Mouse (Mus musculus) heart, postnatal 0 days (tissue): ENCODE measurements around the gene Hoxb9. TPM values are rescaled to one million over a fixed set of nuclear protein-coding genes. Genes with fewer than 3 reads are reported as not detected.

Source experiments
- ATAC-seq: fragments of 200-750 bp; cut with Nextera tagmentation; 2 replicates; pipeline ENCODE4 v1.8.0; 2017; ENCODE audit warnings: low read depth, moderate number of reproducible peaks, moderate library complexity; ENCODE audit not compliant: insufficient read depth
- DNase-seq: peaks from one replicate; pipeline ENCODE4 v3.0.0-alpha.2; 2016; ENCODE audit warnings: low spot score
- H3K27ac ChIP-seq: fragments of 300-500 bp; sonication (generic); 2 replicates; pipeline ENCODE4 v1.5.1; 2014; ENCODE audit warnings: low read depth, mild to moderate bottlenecking
- H3K27me3 ChIP-seq: fragments of 300-500 bp; sonication (generic); 2 replicates; pipeline ENCODE4 v1.6.1; 2014; ENCODE audit warnings: low read length, mixed read lengths; ENCODE audit not compliant: control insufficient read depth, insufficient read depth
- H3K36me3 ChIP-seq: fragments of 300-500 bp; sonication (generic); replicated peaks from 2 replicates; pipeline ENCODE4 v1.6.1; 2014; ENCODE audit warnings: low read length, mixed read lengths; ENCODE audit not compliant: control insufficient read depth, insufficient read depth
- H3K4me1 ChIP-seq: fragments of 300-500 bp; sonication (generic); 2 replicates; pipeline ENCODE4 v1.6.1; 2014; ENCODE audit warnings: antibody characterized with exemption; ENCODE audit not compliant: control insufficient read depth, insufficient read depth
- H3K4me2 ChIP-seq: fragments of 300-500 bp; sonication (generic); 2 replicates; pipeline ENCODE4 v1.6.1; 2014; ENCODE audit warnings: low read depth, mild to moderate bottlenecking, low read length, moderate library complexity
- H3K4me3 ChIP-seq: fragments of 300-500 bp; sonication (generic); 2 replicates; pipeline ENCODE4 v1.5.1; 2014; ENCODE audit warnings: low read depth, low read length
- H3K9ac ChIP-seq: fragments of 300-500 bp; sonication (generic); replicated peaks from 2 replicates; pipeline ENCODE4 v1.6.1; 2014; ENCODE audit warnings: low read depth, low read length, mixed read lengths
- H3K9me3 ChIP-seq: fragments of 300-500 bp; sonication (generic); replicated peaks from 2 replicates; pipeline ENCODE4 v1.6.1; 2016; ENCODE audit warnings: low read length; ENCODE audit not compliant: control insufficient read depth
- CTCF ChIP-seq: IDR thresholded peaks from 2 replicates; pipeline ENCODE4 v1.5.1; 2016; ENCODE audit warnings: antibody characterized with exemption, control low read depth, low read depth
- EP300 ChIP-seq: IDR thresholded peaks from 2 replicates; pipeline ENCODE4 v1.6.1; 2016; ENCODE audit warnings: antibody characterized with exemption, low read depth
- WGBS: fragments of 180-500 bp; shearing (Covaris S2); extraction: QIAGEN DNeasy Blood & Tissue Kit; methylation state at CpG from one replicate; pipeline ENCODE4 v1.1.7; 2014; 5-methylcytosine and 5-hydroxymethylcytosine counted together
- polyA plus RNA-seq: library from polyadenylated mRNA; unstranded; fragments of >200 nt; fragmentation: Nextera tagmentation; extraction: Ambion mirVana; gene quantifications from 2 replicates; pipeline ENCODE4 v1.2.1, GENCODE M21; 2015
- total RNA-seq: library from RNA; depleted of rRNA; stranded (reverse); fragments of >200 nt; gene quantifications from 2 replicates; pipeline ENCODE4 v1.2.3, GENCODE M21; 2014; ENCODE audit warnings: low replicate concordance

The Hoxb9 gene
- total and polyA plus RNA-seq, 2 experiments from 2014 or later = not detected

GRCm38 (mm10) chr11:96302381-96303150, 31.3 kb downstream of the Hoxb9 start:
- no peaks in the 10 kb centered on the region for H3K9me3 ChIP-seq
- peaks cover 100% of the 10 kb centered on the region for H3K27me3 ChIP-seq
- H3K27ac ChIP-seq = no peak overlapping the region
- 14% methylated on average over 23 of the region's 23 CpGs for WGBS
- TF ChIP-seq EP300 = no peak
- TF ChIP-seq CTCF = no peak
- H3K36me3 ChIP-seq = no peaks in the 10 kb centered on the region
- DNase-seq = no peak
- H3K4me1 ChIP-seq = no peaks in the 10 kb centered on the region
- H3K9ac ChIP-seq = no peak overlapping the region
- H3K4me3 ChIP-seq = no peak overlapping the region
- no peak overlapping the region for H3K4me2 ChIP-seq
- no peak for ATAC-seq

GRCm38 (mm10) chr11:96303151-96304099, 32.2 kb downstream of the Hoxb9 start, which contains the start of gene Hoxb5:
Gene Hoxb5 (plus strand): TSS chr11:96303336.
- TF ChIP-seq CTCF (peak; percentile 67), EP300 (no peak)
- WGBS = 1% methylated on average over 69 of the region's 69 CpGs
- ATAC-seq (no peak), DNase-seq (no peak)
- H3K27me3 ChIP-seq = peaks cover 100% of the 10 kb centered on the region
- no peaks in the 10 kb centered on the region for H3K4me1 ChIP-seq
- peak within 1 kb of the TSS; percentile 41 for H3K4me2 ChIP-seq
- H3K9me3 ChIP-seq = no peaks in the 10 kb centered on the region
- no peaks in the 10 kb centered on the region for H3K36me3 ChIP-seq
- no peak within 1 kb of the TSS for H3K27ac ChIP-seq
- no peak within 1 kb of the TSS for H3K9ac ChIP-seq
- peak within 1 kb of the TSS; percentile 23 for H3K4me3 ChIP-seq

- Histone ChIP-seq H3K27me3 (peaks cover 100% of the 10 kb centered on the region), H3K4me3 (peak overlapping the region; percentile 23), H3K27ac (no peak overlapping the region), H3K9ac (no peak overlapping the region), H3K9me3 (no peaks in the 10 kb centered on the region), H3K36me3 (no peaks in the 10 kb centered on the region), H3K4me1 (no peaks in the 10 kb centered on the region), H3K4me2 (peak overlapping the region; percentile 41)
- no peak for ATAC-seq
- WGBS = 4% methylated on average over 38 of the region's 38 CpGs
- DNase-seq = no peak
- TF ChIP-seq CTCF (no peak), EP300 (no peak)
Measured at GRCm38 (mm10) chr11:96304381-96305195, 33.3 kb downstream of the Hoxb9 start.

- no peak for ATAC-seq
- H3K36me3 ChIP-seq = no peaks in the 10 kb centered on the region
- 60% methylated on average over 6 of the region's 6 CpGs for WGBS
- H3K9me3 ChIP-seq = no peaks in the 10 kb centered on the region
- no peak overlapping the region for H3K9ac ChIP-seq
- no peaks in the 10 kb centered on the region for H3K4me1 ChIP-seq
- DNase-seq = no peak
- no peak overlapping the region for H3K4me2 ChIP-seq
- peaks cover 100% of the 10 kb centered on the region for H3K27me3 ChIP-seq
- TF ChIP-seq CTCF (no peak), EP300 (no peak)
- H3K4me3 ChIP-seq = no peak overlapping the region
- H3K27ac ChIP-seq = no peak overlapping the region
Measured at GRCm38 (mm10) chr11:96305505-96306182, 34.4 kb downstream of the Hoxb9 start.
